Mouse (Mus musculus) stomach, postnatal 0 days (tissue): ENCODE results near the gene Dab1.

ENCODE experiments used
- CTCF ChIP-seq: IDR thresholded peaks from 2 replicates; pipeline ENCODE4 v1.5.1; 2016; ENCODE audit warnings: antibody characterized with exemption, low read depth, mild to moderate bottlenecking, moderate library complexity
- EP300 ChIP-seq: optimal IDR thresholded peaks from 2 replicates; pipeline ENCODE3; 2016; ENCODE audit warnings: antibody characterized with exemption

DNA sequence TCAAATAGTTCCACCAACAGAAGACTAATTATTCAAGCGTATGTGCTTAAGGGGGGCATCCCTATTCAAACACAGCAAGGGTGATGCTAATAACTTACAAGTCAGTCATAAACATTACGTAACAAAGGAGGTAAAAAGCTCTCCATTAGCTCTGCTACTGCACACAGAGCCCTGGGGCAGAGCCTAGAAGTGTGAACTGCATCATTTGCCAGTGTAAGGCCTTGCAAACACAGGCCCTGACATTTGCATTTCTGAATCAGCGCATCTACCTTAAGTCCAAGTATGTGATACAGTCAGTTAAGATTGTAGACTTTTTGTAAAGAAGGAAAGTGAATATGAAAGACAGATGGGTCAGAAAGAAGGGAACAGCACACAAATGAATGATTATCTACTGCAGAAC, 1162.3 kb downstream of the Dab1 start:
- TF ChIP-seq EP300 = no peak
- no peak for TF ChIP-seq CTCF
